Mouse (Mus musculus): ENCODE measurements at regions not wholly inside any gene's neighbourhood (a gene's known extent, or its start where the extent isn't known, plus 50 kb on each side); places are given as distances from the start of the nearest gene placed in this dataset.

GRCm38 (mm10) chrX:57711914-57712313 is 208.4 kb upstream of the Gpr101 start:
- Histone ChIP-seq H3K36me3 (ENCODE audit: control insufficient read depth, insufficient read depth, low read length) (no peaks in the 10 kb centered on the region), H3K27me3 (replicated peaks; ENCODE audit: control insufficient read depth, insufficient read depth, low read length) (no peaks in the 10 kb centered on the region), H3K4me1 (ENCODE audit: control insufficient read depth, insufficient read depth, low read length) (no peaks in the 10 kb centered on the region), H3K4me3 (ENCODE audit: insufficient read depth, low read depth, low read length) (no peak overlapping the region), H3K27ac (ENCODE audit: insufficient read depth, low read depth, low read length) (no peak overlapping the region)
- 39% methylated on average over 6 of the region's 6 CpGs for WGBS
- DNase-seq = no peak
- no peak for TF ChIP-seq POLR2A (IDR thresholded peaks at IDR 0.05; ENCODE audit: low read depth, low read length)
- TF ChIP-seq CTCF (conservative IDR thresholded peaks at IDR 0.05; ENCODE audit: insufficient read depth, insufficient read length, low read depth, low read length) = no peak

DNA sequence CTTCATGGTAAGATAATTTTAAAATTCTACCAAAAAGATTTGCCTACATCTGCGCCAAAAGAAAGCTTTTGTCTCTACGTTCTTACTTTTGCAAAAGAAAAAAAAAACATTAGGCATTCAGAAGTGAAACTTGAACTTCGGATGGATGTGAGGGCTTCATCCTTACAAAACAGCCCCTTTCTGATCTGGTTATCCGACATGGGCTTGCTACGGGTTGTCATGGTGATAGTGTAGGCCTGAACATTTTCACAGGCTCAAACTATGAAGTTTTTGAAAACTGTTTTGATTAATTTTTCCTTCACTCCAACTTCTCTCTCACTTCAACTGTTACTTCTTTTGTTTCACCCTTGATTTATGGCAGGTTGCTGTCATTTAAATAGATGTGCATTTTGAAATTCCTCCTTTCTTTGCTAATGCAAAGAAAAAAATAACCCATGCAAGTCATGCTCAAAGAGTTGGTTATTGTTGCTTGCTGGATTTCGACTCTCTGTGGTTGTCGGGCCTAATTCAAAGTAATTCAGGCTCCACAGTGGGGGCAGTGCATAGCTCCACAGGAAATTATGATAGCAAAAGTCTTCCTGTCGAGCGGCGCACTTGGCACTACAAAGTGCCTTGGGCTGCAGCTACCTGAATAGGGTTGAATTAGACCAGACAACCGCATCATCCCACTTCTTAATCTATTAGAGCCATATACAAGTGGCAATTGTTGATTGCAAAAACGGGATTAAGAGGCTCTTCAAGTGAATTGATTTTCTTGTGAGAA is 205.7 kb upstream of the Gpr101 start:
- 72% methylated on average over 12 of the region's 12 CpGs for WGBS

DNA sequence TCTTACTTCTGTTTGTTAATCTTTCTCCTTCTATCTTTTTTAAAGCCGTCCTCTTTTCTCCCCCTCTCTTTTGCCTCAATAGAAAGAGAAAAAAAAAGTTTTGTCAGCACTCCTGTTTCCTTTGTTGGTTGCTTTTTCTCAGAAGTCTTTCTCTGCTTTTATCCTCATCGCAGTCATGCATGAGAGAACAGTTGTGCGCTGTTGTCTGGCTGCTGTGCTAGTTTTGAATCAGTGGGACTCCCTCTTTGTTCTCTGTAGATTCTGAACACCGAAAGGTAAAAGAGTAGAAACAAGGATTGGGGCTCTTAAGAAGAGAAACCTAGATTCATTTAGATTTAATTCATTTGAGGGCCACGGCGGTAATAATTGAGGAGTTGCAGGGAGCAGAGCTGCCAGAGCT is 204.9 kb upstream of the Gpr101 start:
- H3K4me3 ChIP-seq (ENCODE audit: insufficient read depth, low read depth, low read length) = no peak overlapping the region
- DNase-seq = no peak
- no peaks in the 10 kb centered on the region for H3K27me3 ChIP-seq (replicated peaks; ENCODE audit: control insufficient read depth, insufficient read depth, low read length)
- TF ChIP-seq POLR2A (IDR thresholded peaks at IDR 0.05; ENCODE audit: low read depth, low read length) (no peak), CTCF (conservative IDR thresholded peaks at IDR 0.05; ENCODE audit: insufficient read depth, insufficient read length, low read depth, low read length) (no peak)
- H3K36me3 ChIP-seq (ENCODE audit: control insufficient read depth, insufficient read depth, low read length) = no peaks in the 10 kb centered on the region
- H3K27ac ChIP-seq (ENCODE audit: insufficient read depth, low read depth, low read length) = no peak overlapping the region
- 60% methylated on average over 6 of the region's 6 CpGs for WGBS
- H3K4me1 ChIP-seq (ENCODE audit: control insufficient read depth, insufficient read depth, low read length) = no peaks in the 10 kb centered on the region

More for the DNA sequence above, 205.7 kb upstream of the Gpr101 start:
- Histone ChIP-seq H3K36me3 (ENCODE audit: control insufficient read depth, insufficient read depth, low read length) (no peaks in the 10 kb centered on the region), H3K4me3 (ENCODE audit: insufficient read depth, low read depth, low read length) (no peak overlapping the region), H3K27me3 (replicated peaks; ENCODE audit: control insufficient read depth, insufficient read depth, low read length) (no peaks in the 10 kb centered on the region), H3K27ac (ENCODE audit: insufficient read depth, low read depth, low read length) (no peak overlapping the region), H3K4me1 (ENCODE audit: control insufficient read depth, insufficient read depth, low read length) (no peaks in the 10 kb centered on the region)
- TF ChIP-seq POLR2A (IDR thresholded peaks at IDR 0.05; ENCODE audit: low read depth, low read length) = no peak
- no peak for TF ChIP-seq CTCF (conservative IDR thresholded peaks at IDR 0.05; ENCODE audit: insufficient read depth, insufficient read length, low read depth, low read length)
- DNase-seq = no peak

DNA sequence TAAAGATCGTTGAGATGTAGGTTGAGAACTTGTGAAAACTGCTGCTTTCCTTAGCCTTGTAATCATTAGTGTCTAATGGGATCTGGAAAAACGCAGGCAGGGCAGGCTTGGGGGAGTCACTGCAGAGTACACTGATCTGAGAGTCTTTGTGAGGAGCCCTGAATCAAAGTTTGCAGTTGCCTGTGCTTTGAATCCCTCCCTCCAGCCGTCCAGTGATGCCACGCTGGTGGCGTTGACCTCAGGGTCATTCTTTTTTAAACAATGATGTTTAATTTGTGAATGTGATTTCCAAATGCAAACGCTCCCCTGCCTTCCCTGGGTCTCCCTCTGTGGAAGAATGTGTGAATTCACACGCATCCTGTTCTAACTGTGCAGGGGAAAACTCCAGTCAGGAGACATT is 204.4 kb upstream of the Gpr101 start:
- WGBS = 37% methylated on average over 7 of the region's 7 CpGs
- no peaks in the 10 kb centered on the region for H3K27me3 ChIP-seq (replicated peaks; ENCODE audit: control insufficient read depth, insufficient read depth, low read length)

GRCm38 (mm10) chrX:57706683-57707308 is 203.2 kb upstream of the Gpr101 start:
- Histone ChIP-seq H3K36me3 (ENCODE audit: control insufficient read depth, insufficient read depth, low read length) (no peaks in the 10 kb centered on the region), H3K27ac (ENCODE audit: insufficient read depth, low read depth, low read length) (no peak overlapping the region), H3K4me1 (ENCODE audit: control insufficient read depth, insufficient read depth, low read length) (no peaks in the 10 kb centered on the region), H3K4me3 (ENCODE audit: insufficient read depth, low read depth, low read length) (no peak overlapping the region), H3K27me3 (replicated peaks; ENCODE audit: control insufficient read depth, insufficient read depth, low read length) (no peaks in the 10 kb centered on the region)
- 68% methylated on average over 3 of the region's 3 CpGs for WGBS
- TF ChIP-seq POLR2A (IDR thresholded peaks at IDR 0.05; ENCODE audit: low read depth, low read length) = no peak
- no peak for TF ChIP-seq CTCF (conservative IDR thresholded peaks at IDR 0.05; ENCODE audit: insufficient read depth, insufficient read length, low read depth, low read length)
- DNase-seq = no peak

More for the DNA sequence above, 204.4 kb upstream of the Gpr101 start:
- H3K36me3 ChIP-seq (ENCODE audit: control insufficient read depth, insufficient read depth, low read length) = no peaks in the 10 kb centered on the region
- DNase-seq = no peak
- H3K4me1 ChIP-seq (ENCODE audit: control insufficient read depth, insufficient read depth, low read length) = no peaks in the 10 kb centered on the region
- no peak overlapping the region for H3K4me3 ChIP-seq (ENCODE audit: insufficient read depth, low read depth, low read length)
- H3K27ac ChIP-seq (ENCODE audit: insufficient read depth, low read depth, low read length) = no peak overlapping the region
- no peak for TF ChIP-seq CTCF (conservative IDR thresholded peaks at IDR 0.05; ENCODE audit: insufficient read depth, insufficient read length, low read depth, low read length)
- no peak for TF ChIP-seq POLR2A (IDR thresholded peaks at IDR 0.05; ENCODE audit: low read depth, low read length)

DNA sequence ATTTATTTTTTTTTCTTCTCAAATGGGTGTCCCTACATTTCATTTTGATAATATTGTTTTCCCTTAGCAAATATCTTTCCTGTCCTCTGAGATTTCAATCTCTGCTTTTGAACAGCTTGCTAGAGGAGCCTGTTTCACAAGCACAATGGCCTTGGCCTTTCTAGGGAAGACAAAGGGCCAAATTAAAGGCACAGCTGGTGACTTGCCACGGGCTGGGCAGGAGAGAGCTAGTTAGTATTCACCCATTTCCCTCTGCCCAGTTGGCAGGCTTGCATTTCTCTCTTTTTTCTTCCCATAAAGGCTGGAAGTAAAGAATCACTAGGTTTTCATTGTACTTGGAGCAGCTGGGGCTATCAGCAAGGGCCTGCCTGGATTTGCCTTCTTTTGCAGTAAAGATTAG is 188.9 kb upstream of the Gpr101 start:
- no peaks in the 10 kb centered on the region for H3K36me3 ChIP-seq (ENCODE audit: control insufficient read depth, insufficient read depth, low read length)
- WGBS = 15% methylated on average over 1 of the region's 1 CpGs
- H3K4me3 ChIP-seq (ENCODE audit: insufficient read depth, low read depth, low read length) = no peak overlapping the region
- no peak for DNase-seq
- no peak for TF ChIP-seq POLR2A (IDR thresholded peaks at IDR 0.05; ENCODE audit: low read depth, low read length)
- TF ChIP-seq CTCF (conservative IDR thresholded peaks at IDR 0.05; ENCODE audit: insufficient read depth, insufficient read length, low read depth, low read length) = no peak
- no peak overlapping the region for H3K27ac ChIP-seq (ENCODE audit: insufficient read depth, low read depth, low read length)
- no peaks in the 10 kb centered on the region for H3K27me3 ChIP-seq (replicated peaks; ENCODE audit: control insufficient read depth, insufficient read depth, low read length)
- no peaks in the 10 kb centered on the region for H3K4me1 ChIP-seq (ENCODE audit: control insufficient read depth, insufficient read depth, low read length)

- Histone ChIP-seq H3K27me3 (replicated peaks; ENCODE audit: control insufficient read depth, insufficient read depth, low read length) (no peaks in the 10 kb centered on the region), H3K4me3 (ENCODE audit: insufficient read depth, low read depth, low read length) (no peak overlapping the region), H3K27ac (ENCODE audit: insufficient read depth, low read depth, low read length) (no peak overlapping the region), H3K4me1 (ENCODE audit: control insufficient read depth, insufficient read depth, low read length) (no peaks in the 10 kb centered on the region), H3K36me3 (ENCODE audit: control insufficient read depth, insufficient read depth, low read length) (no peaks in the 10 kb centered on the region)
- WGBS = 28% methylated on average over 6 of the region's 6 CpGs
- TF ChIP-seq POLR2A (IDR thresholded peaks at IDR 0.05; ENCODE audit: low read depth, low read length) = no peak
- no peak for DNase-seq
Observed at GRCm38 (mm10) chrX:57676764-57677163, 173.2 kb upstream of the Gpr101 start.
